Mouse (Mus musculus): ENCODE measurements around the gene Pcp2. TPM values are rescaled to one million over a fixed set of nuclear protein-coding genes. Genes with fewer than 3 reads are reported as not detected.
"Not testable (repeated sequence)": the region's sequence is repeated elsewhere in the genome, so short reads cannot be mapped to it uniquely, and the experiment has no call there.

The Pcp2 gene
- total RNA-seq, 2 experiments from 2014 or later: not detected

GRCm38 (mm10) chr8:3626971-3627370 lies 1.6 kb upstream of the Pcp2 start:
- ATAC-seq (replicated peaks; ENCODE audit: low FRiP score, poor library complexity, severe bottlenecking): no peak

- ATAC-seq (replicated peaks; ENCODE audit: low FRiP score, poor library complexity, severe bottlenecking): no peak
Observed at GRCm38 (mm10) chr8:3622119-3622518, 3.2 kb downstream of the Pcp2 start.

- ATAC-seq (replicated peaks; ENCODE audit: low FRiP score, poor library complexity, severe bottlenecking): peak; percentile 91
Observed at GRCm38 (mm10) chr8:3621199-3621970, 4.0 kb downstream of the Pcp2 start, which contains the start of the genes Xab2 and Pet100. Xab2 (minus strand) TSS chr8:3621316. Pet100 (plus strand) TSS chr8:3621548.

DNA sequence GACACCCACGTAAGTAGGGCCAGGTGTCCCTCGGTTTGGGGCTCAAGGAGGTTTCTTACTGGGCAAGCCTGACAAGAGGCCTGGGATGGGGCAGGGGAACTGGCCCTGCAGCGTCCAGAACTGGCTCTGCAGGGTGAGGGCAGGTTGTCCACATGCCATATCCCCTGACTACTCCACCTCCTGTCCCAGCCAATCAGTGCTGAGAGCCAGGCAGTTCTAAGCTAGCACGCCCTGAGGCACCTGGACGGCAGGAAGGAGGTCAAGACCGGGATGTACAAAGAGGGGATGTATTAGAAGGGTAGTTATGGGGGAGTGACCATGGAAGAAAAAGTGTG lies 15.6 kb downstream of the Pcp2 start:
- no peak for ATAC-seq (replicated peaks; ENCODE audit: low FRiP score, poor library complexity, severe bottlenecking)

- ATAC-seq (replicated peaks; ENCODE audit: low FRiP score, poor library complexity, severe bottlenecking): no peak
Observed at GRCm38 (mm10) chr8:3609046-3609815, 16.1 kb downstream of the Pcp2 start.

- no peak for ATAC-seq (replicated peaks; ENCODE audit: low FRiP score, poor library complexity, severe bottlenecking)
Observed at GRCm38 (mm10) chr8:3607822-3608221, 17.5 kb downstream of the Pcp2 start.

- ATAC-seq (replicated peaks; ENCODE audit: low FRiP score, poor library complexity, severe bottlenecking): no peak
Observed at GRCm38 (mm10) chr8:3606593-3606992, 18.8 kb downstream of the Pcp2 start.

DNA sequence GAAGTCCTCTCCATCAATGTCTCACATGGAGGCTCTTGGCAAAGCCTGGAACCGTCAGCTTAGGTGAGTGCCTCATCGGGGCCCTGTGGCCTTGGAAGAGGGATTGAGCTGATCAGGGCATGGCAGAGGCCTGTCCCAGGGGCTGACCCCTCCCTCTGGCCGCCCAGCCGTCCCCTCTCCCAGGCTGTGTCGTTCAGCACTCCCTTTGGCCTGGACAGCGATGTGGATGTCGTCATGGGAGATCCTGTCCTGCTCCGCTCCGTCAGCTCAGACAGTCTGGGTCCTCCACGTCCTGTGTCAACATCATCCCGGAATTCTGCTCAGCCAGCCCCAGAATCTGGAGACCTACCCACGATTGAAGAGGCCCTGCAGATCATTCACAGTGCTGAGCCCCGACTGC lies 21.9 kb downstream of the Pcp2 start:
- no peak for ATAC-seq (replicated peaks; ENCODE audit: low FRiP score, poor library complexity, severe bottlenecking)

DNA sequence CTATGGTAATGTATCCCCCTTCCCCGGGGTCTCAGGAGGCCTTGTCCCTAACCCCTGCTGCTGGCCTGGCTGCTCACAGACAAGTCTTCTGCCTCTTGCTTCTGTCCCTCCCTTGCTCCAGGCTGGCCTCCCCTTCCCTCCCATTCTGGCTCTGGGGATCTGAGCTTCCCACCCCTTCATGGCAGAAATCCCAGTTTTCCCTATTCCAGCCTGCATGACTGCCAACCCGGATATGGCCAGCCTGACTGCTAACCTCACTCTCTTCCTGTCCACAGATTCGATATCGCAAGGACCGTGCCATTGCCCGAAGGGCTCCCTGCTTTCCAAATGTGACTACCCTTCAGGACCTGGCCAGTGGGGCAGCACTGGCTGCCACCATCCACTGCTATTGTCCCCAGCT lies 24.9 kb downstream of the Pcp2 start:
- ATAC-seq (replicated peaks; ENCODE audit: low FRiP score, poor library complexity, severe bottlenecking): no peak

GRCm38 (mm10) chr8:3599219-3599618 lies 26.1 kb downstream of the Pcp2 start:
- no peak for ATAC-seq (replicated peaks; ENCODE audit: low FRiP score, poor library complexity, severe bottlenecking)

DNA sequence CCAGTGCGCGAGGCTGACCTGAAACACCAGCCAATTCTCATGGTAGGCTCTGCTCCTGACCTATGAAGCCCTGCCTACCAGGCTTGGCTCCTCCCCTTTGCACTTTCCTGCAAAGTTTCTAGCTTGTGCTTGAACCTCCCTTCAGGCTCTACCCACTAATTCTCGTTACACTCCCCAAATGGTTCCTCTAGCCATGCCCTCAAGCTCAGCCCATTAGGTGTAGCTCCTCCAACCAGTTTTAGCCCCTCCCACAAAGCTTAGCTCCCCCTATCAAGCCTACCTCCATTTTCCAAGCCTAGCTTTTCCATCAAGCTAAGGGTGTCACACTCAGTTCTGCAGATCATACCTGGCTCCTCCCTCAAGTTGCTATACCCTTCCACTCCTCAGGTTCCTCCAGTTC lies 27.3 kb downstream of the Pcp2 start:
- no peak for ATAC-seq (replicated peaks; ENCODE audit: low FRiP score, poor library complexity, severe bottlenecking)

DNA sequence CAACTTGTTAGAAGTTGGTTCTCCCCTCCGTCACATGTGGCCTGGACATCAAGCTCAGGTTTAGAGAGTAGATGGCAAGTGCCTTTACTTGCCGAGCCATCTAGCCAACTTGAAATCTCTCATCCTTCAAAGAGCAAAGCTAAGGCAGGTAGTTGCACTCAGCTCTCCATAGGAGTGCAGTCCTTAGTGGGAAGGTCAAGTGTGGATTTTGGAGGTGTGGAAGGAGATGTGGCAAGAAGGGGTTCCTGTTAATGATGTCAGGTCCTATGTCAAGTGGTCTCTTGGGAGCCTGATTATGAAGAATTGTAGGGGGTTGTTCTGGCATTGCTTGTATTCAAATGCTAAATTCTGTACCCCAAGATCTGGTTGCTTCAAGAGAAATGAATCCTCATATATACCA lies 30.9 kb downstream of the Pcp2 start:
- no peak for ATAC-seq (replicated peaks; ENCODE audit: low FRiP score, poor library complexity, severe bottlenecking)

GRCm38 (mm10) chr8:3593470-3593869 lies 31.9 kb downstream of the Pcp2 start:
- no peak for ATAC-seq (replicated peaks; ENCODE audit: low FRiP score, poor library complexity, severe bottlenecking)

GRCm38 (mm10) chr8:3588258-3588633 lies 37.1 kb downstream of the Pcp2 start:
- ATAC-seq (replicated peaks; ENCODE audit: low FRiP score, poor library complexity, severe bottlenecking): no peak

GRCm38 (mm10) chr8:3587391-3588257 lies 37.7 kb downstream of the Pcp2 start:
- peak; percentile 35; the same call in 1 of the 2 replicates for ATAC-seq (replicated peaks; ENCODE audit: low FRiP score, poor library complexity, severe bottlenecking)

DNA sequence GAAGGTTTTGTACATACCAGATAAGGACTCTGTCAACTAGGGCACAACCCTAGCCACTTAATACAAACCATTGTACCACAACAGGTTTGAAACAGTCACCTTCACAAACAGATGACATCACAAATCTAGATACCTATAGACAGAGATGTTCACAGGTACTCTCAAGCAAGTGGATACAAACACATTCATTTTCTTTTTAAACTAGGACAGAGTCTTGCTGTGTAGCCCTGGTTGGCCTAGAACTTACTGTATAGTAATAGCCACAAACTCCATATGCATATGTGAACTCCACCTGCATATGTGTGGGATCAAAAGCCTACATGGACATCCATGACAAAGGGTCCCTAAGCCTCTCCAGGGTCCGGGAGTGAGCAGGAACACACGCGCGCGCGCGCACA lies 38.4 kb downstream of the Pcp2 start, which contains the start of gene Camsap3:
TSS of gene Camsap3 (plus strand) at position 301 of the 398 bp plus-strand sequence.
- no peak for ATAC-seq (replicated peaks; ENCODE audit: low FRiP score, poor library complexity, severe bottlenecking)

GRCm38 (mm10) chr8:3586452-3586851 lies 38.9 kb downstream of the Pcp2 start:
- no peak for ATAC-seq (replicated peaks; ENCODE audit: low FRiP score, poor library complexity, severe bottlenecking)

GRCm38 (mm10) chr8:3581961-3582360 lies 43.4 kb downstream of the Pcp2 start:
- ATAC-seq (replicated peaks; ENCODE audit: low FRiP score, poor library complexity, severe bottlenecking): not testable (repeated sequence)

DNA sequence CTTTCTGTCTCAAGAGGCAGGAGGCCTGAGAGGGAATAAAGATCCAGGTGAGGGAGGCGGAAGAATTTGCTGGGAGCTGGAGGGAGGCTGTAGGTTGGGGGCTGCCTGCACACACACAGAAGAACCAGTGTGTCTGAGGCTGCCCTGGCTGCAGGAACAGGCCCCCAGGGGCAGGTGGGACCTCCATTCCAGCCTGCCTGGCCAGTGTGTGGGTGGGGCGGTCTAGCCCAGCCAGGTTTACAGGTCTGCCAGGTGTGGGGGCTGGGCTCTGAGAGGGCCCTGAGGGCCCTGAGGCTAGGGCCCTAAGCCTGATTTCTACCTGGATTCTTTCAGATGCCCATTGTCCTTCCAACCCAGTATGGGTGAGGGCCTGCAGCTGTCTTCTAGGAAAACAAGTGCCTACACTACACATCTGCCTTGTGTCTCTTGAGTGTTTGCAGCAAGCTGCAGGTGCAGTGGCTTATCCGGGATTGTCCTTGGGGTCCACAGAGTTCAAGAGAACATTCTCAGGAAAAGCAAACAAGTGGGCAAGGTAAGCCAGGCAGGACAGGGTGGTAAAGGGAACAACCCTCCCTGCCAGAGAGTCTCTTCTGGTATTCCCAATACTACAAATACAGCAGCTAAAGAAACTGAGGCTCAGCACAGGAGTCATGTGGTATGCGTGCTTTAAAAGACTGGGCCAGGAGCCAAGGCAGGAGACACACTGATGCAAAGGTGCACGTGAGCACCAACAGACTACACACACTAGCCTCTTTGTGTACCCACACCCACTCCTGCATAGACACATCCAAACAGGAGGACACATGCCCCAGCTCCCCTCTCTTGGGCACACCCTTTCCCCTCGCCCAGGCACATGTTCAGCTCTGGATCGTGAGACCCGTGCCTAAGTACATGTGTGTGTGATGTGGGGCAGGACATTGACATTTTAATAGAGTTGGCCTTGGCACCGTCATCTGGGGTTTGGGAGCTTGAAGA lies 45.7 kb downstream of the Pcp2 start:
- 0 out of 2 replicates have a peak, but pooled peaks have one; percentile 27 for ATAC-seq (replicated peaks; ENCODE audit: low FRiP score, poor library complexity, severe bottlenecking)
